Mouse (Mus musculus) forebrain, embryonic 11.5 days (tissue): Measurements from ENCODE around the gene Pank4. TPM values are rescaled to one million over a fixed set of nuclear protein-coding genes. Genes with fewer than 3 reads are reported as not detected.

Experiments
- ATAC-seq: fragments of 200-750 bp; cut with Nextera tagmentation; replicated peaks from 2 replicates; pipeline ENCODE4 v1.8.0; 2017; ENCODE audit warnings: moderate TSS enrichment; ENCODE audit not compliant: low FRiP score
- DNase-seq: peaks from one replicate; pipeline ENCODE4 v3.0.0-alpha.2; 2017; ENCODE audit warnings: low spot score
- H3K27ac ChIP-seq: fragments of 300-500 bp; sonication (generic); 2 replicates; pipeline ENCODE4 v1.5.1; 2014; ENCODE audit warnings: low read depth, low read length
- H3K27me3 ChIP-seq: fragments of 300-500 bp; sonication (generic); 2 replicates; pipeline ENCODE4 v1.6.1; 2014; ENCODE audit warnings: mild to moderate bottlenecking, low read length, mixed read lengths; ENCODE audit not compliant: control insufficient read depth, insufficient read depth
- H3K36me3 ChIP-seq: fragments of 300-500 bp; sonication (generic); 2 replicates; pipeline ENCODE4 v1.6.1; 2014; ENCODE audit warnings: mild to moderate bottlenecking, low read length, moderate library complexity, mixed read lengths; ENCODE audit not compliant: control insufficient read depth, insufficient read depth
- H3K4me1 ChIP-seq: fragments of 300-500 bp; sonication (generic); replicated peaks from 2 replicates; pipeline ENCODE4 v1.6.1; 2014; ENCODE audit warnings: low read length, mixed read lengths; ENCODE audit not compliant: control insufficient read depth, insufficient read depth
- H3K4me2 ChIP-seq: fragments of 300-500 bp; sonication (generic); 2 replicates; pipeline ENCODE4 v1.6.1; 2014; ENCODE audit warnings: low read depth, mild to moderate bottlenecking, low read length, moderate library complexity, mixed read lengths; ENCODE audit not compliant: severe bottlenecking
- H3K4me3 ChIP-seq: fragments of 300-500 bp; sonication (generic); 2 replicates; pipeline ENCODE4 v1.5.1; 2014; ENCODE audit warnings: low read depth, low read length
- H3K9ac ChIP-seq: fragments of 300-500 bp; sonication (generic); 2 replicates; pipeline ENCODE4 v1.6.1; 2014; ENCODE audit warnings: low read length
- H3K9me3 ChIP-seq: fragments of 300-500 bp; sonication (generic); 2 replicates; pipeline ENCODE4 v1.6.1; 2016; ENCODE audit warnings: low read length, mixed read lengths; ENCODE audit not compliant: control insufficient read depth
- WGBS: fragments of 180-500 bp; shearing (Covaris S2); extraction: QIAGEN DNeasy Blood & Tissue Kit; methylation state at CpG from one replicate; pipeline ENCODE4 v1.1.7; 2014; 5-methylcytosine and 5-hydroxymethylcytosine counted together
- polyA plus RNA-seq: library from polyadenylated mRNA; unstranded; fragments of >200 nt; fragmentation: Nextera tagmentation; extraction: Ambion mirVana; gene quantifications from 2 replicates; pipeline ENCODE4 v1.2.1, GENCODE M21; 2014

The Pank4 gene
- polyA plus RNA-seq, 1 experiment from 2014 or later = 43.1 TPM

- peak; percentile 55 for ATAC-seq
- no peaks in the 10 kb centered on the region for H3K9me3 ChIP-seq
- H3K4me2 ChIP-seq = peak overlapping the region; percentile 40
- H3K27me3 ChIP-seq = peaks cover 5% of the 10 kb centered on the region
- peaks cover 46% of the 10 kb centered on the region for H3K4me1 ChIP-seq
- peak overlapping the region; percentile 5; the same call in 1 of the 2 replicates for H3K9ac ChIP-seq
- no peak overlapping the region for H3K4me3 ChIP-seq
- H3K27ac ChIP-seq = peak overlapping the region; percentile 93
- peak; percentile 84 for DNase-seq
- 33% methylated on average over 14 of the region's 14 CpGs for WGBS
- H3K36me3 ChIP-seq = no peaks in the 10 kb centered on the region
These were observed 15.6 kb upstream of the Pank4 start for GRCm38 (mm10) chr4:154948066-154948939.

DNA sequence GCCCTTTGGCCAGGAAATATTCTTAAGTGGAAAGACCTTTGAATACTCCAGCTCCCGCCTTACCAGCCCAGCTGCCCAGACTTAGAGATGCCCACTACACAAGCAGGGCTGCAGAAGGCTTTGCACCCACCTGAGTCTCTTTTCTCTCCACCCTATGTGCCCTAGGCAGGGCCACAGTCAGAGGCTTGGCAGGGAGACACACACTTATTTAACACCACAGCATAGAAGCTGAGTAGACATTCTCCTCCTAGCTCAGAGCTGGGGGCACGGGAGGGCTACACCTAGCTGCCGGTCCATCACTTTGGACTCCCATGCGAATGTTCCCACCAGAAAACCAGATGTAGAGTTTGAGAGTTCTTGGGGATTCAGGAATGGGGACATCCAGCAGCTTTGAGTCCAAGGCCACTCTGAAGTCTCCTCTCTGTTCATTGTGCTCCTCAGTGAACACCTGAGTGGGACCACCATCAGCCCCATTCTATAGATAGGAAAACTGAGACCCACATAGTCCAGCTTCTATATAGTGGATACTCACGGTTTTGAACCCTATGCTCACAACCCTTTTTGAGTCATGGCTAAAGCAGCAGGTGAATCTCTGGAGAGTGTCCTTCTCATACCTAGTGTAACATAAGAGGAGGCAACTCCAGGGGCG lies 14.9 kb upstream of the Pank4 start:
- peak overlapping the region; percentile 5; the same call in 1 of the 2 replicates for H3K9ac ChIP-seq
- no peak overlapping the region for H3K4me3 ChIP-seq
- H3K4me2 ChIP-seq = peak overlapping the region; percentile 40
- peaks cover 11% of the 10 kb centered on the region for H3K27me3 ChIP-seq
- H3K27ac ChIP-seq = peak overlapping the region; percentile 93
- 34% methylated on average over 6 of the region's 6 CpGs for WGBS
- H3K4me1 ChIP-seq = peaks cover 53% of the 10 kb centered on the region
- ATAC-seq (peak; percentile 1; the same call in 1 of the 2 replicates), DNase-seq (no peak)
- no peaks in the 10 kb centered on the region for H3K36me3 ChIP-seq
- no peaks in the 10 kb centered on the region for H3K9me3 ChIP-seq

DNA sequence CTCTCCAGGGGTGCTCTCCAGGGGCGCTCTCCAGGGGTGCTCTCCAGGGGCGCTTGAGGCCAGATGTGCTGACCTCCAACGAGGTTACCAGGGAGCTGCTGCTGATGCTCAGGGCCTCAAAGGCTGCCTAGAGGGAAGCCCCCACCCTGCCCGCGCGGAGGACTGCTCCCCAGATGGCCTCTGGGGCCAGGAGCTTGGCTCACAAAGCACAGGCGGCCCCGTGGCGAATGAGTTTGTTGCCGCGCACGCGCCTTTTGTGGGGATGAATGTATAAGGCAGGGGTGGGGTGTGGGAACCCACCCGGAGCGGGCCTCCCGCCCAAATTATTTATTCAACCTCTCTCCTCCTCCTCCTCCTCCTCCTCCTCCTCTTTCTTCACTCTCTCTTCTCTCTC lies 14.3 kb upstream of the Pank4 start:
- peak; percentile 37 for ATAC-seq
- H3K27me3 ChIP-seq = peaks cover 15% of the 10 kb centered on the region
- WGBS = 3% methylated on average over 16 of the region's 16 CpGs
- H3K36me3 ChIP-seq = no peaks in the 10 kb centered on the region
- peak overlapping the region; percentile 40; the same call in 1 of the 2 replicates for H3K4me2 ChIP-seq
- H3K4me1 ChIP-seq = peaks cover 55% of the 10 kb centered on the region
- H3K27ac ChIP-seq = peak overlapping the region; percentile 93
- peak; percentile 88 for DNase-seq
- no peak overlapping the region for H3K4me3 ChIP-seq
- H3K9me3 ChIP-seq = no peaks in the 10 kb centered on the region
- no peak overlapping the region for H3K9ac ChIP-seq

- 0 out of 2 replicates have a peak overlapping the region, but pooled peaks have one; percentile 6 for H3K4me3 ChIP-seq
- peak overlapping the region; percentile 17; the same call in 1 of the 2 replicates for H3K9ac ChIP-seq
- H3K4me1 ChIP-seq = peaks cover 48% of the 10 kb centered on the region
- H3K27ac ChIP-seq = peak overlapping the region; percentile 9; the same call in 1 of the 2 replicates
- ATAC-seq (peak; percentile 81), DNase-seq (peak; percentile 90)
- H3K36me3 ChIP-seq = no peaks in the 10 kb centered on the region
- 2% methylated on average over 26 of the region's 26 CpGs for WGBS
- H3K9me3 ChIP-seq = no peaks in the 10 kb centered on the region
- H3K27me3 ChIP-seq = peaks cover 33% of the 10 kb centered on the region
- H3K4me2 ChIP-seq = peak overlapping the region; percentile 39
These were observed 11.3 kb upstream of the Pank4 start for GRCm38 (mm10) chr4:154952461-154953241.

DNA sequence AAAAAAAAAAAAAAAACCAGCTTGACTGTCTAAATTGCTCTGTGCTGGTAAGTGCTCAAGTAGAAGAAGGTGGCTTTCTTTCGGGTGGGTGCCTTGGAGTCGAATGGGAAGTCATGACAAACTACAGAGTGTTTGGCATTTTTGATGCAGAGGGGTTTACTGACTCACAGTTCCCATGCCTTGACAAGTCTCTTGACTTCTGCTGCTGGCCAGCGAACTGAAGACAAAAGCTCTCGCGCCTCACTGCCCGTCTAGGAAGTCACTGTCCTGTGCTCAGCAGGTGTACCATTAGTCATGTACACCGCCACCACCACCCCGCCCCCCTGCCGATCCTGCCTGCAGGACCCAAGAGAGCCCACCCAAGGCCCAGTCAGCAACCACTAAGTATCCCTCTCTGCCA lies 7.3 kb upstream of the Pank4 start:
- Histone ChIP-seq H3K4me1 (peaks cover 55% of the 10 kb centered on the region), H3K4me2 (no peak overlapping the region), H3K36me3 (no peaks in the 10 kb centered on the region), H3K9me3 (no peaks in the 10 kb centered on the region), H3K27ac (no peak overlapping the region), H3K27me3 (peaks cover 39% of the 10 kb centered on the region), H3K9ac (no peak overlapping the region), H3K4me3 (no peak overlapping the region)
- WGBS = 21% methylated on average over 9 of the region's 9 CpGs
- ATAC-seq (no peak), DNase-seq (no peak)

GRCm38 (mm10) chr4:154957289-154957993 lies 6.5 kb upstream of the Pank4 start:
- H3K27me3 ChIP-seq = peaks cover 37% of the 10 kb centered on the region

GRCm38 (mm10) chr4:154958171-154958570 lies 5.8 kb upstream of the Pank4 start:
- DNase-seq (peak; percentile 94), ATAC-seq (peak; percentile 75)
- H3K27me3 ChIP-seq = peaks cover 39% of the 10 kb centered on the region
- peaks cover 4% of the 10 kb centered on the region; the same call in 1 of the 2 replicates for H3K36me3 ChIP-seq
- H3K27ac ChIP-seq = peak overlapping the region; percentile 70
- no peaks in the 10 kb centered on the region for H3K9me3 ChIP-seq
- peak overlapping the region; percentile 14; the same call in 1 of the 2 replicates for H3K4me3 ChIP-seq
- peak overlapping the region; percentile 40 for H3K4me2 ChIP-seq
- 0% methylated on average over 15 of the region's 15 CpGs for WGBS
- H3K9ac ChIP-seq = peak overlapping the region; percentile 28
- H3K4me1 ChIP-seq = peaks cover 51% of the 10 kb centered on the region

More at GRCm38 (mm10) chr4:154957289-154957993, 6.5 kb upstream of the Pank4 start:
- no peak for DNase-seq
- Histone ChIP-seq H3K27ac (no peak overlapping the region; the same call in 1 of the 2 replicates), H3K4me1 (peaks cover 56% of the 10 kb centered on the region), H3K9me3 (no peaks in the 10 kb centered on the region), H3K4me2 (peak overlapping the region; percentile 40), H3K4me3 (no peak overlapping the region; the same call in 1 of the 2 replicates), H3K36me3 (peaks cover 4% of the 10 kb centered on the region; the same call in 1 of the 2 replicates), H3K9ac (peak overlapping the region; percentile 39)
- WGBS = 38% methylated on average over 13 of the region's 13 CpGs
- ATAC-seq = no peak
